Mouse (Mus musculus) thymus, adult 2 months (tissue): ENCODE results near the gene Kctd21. TPM values are rescaled to one million over a fixed set of nuclear protein-coding genes. Genes with fewer than 3 reads are reported as not detected.

Experiments
- DNase-seq: peaks from one replicate; pipeline ENCODE4 v3.0.0; 2021
- H3K27ac ChIP-seq: fragments of 200-500 bp; 2 replicates; pipeline ENCODE4 v1.5.1; 2012; ENCODE audit warnings: low read length, control low read depth; ENCODE audit not compliant: control insufficient read depth, insufficient read depth
- H3K27me3 ChIP-seq: fragments of 200-500 bp; 2 replicates; pipeline ENCODE4 v1.6.1; 2012; ENCODE audit warnings: mild to moderate bottlenecking, low read length, moderate library complexity, mixed read lengths; ENCODE audit not compliant: control insufficient read depth, insufficient read depth
- H3K36me3 ChIP-seq: fragments of 200-500 bp; 2 replicates; pipeline ENCODE4 v1.6.1; 2012; ENCODE audit warnings: mild to moderate bottlenecking, low read length, moderate library complexity; ENCODE audit not compliant: control insufficient read depth, insufficient read depth
- H3K4me1 ChIP-seq: fragments of 200-500 bp; replicated peaks from 2 replicates; pipeline ENCODE4 v1.6.1; 2012; ENCODE audit warnings: low read length; ENCODE audit not compliant: control insufficient read depth, insufficient read depth
- H3K4me3 ChIP-seq: fragments of 200-500 bp; 2 replicates; pipeline ENCODE4 v1.5.1; 2012; ENCODE audit warnings: mild to moderate bottlenecking, low read length, control low read depth, moderate library complexity; ENCODE audit not compliant: control insufficient read depth, insufficient read depth
- CTCF ChIP-seq: fragments of 200-500 bp; IDR thresholded peaks from 2 replicates; pipeline ENCODE4 v1.5.1; 2012; ENCODE audit warnings: mild to moderate bottlenecking, control low read depth, low read length, moderate library complexity, borderline replicate concordance; ENCODE audit not compliant: control insufficient read depth, poor library complexity, insufficient read depth; ENCODE audit errors: extremely low read depth
- POLR2A ChIP-seq: fragments of 200-500 bp; IDR thresholded peaks from 2 replicates; pipeline ENCODE4 v1.6.1; 2012; ENCODE audit warnings: mild to moderate bottlenecking, low read length, control low read depth, moderate library complexity; ENCODE audit not compliant: control insufficient read depth, poor library complexity, insufficient read depth; ENCODE audit errors: extremely low read depth
- WGBS: fragments of 180-500 bp; shearing (Covaris S2); methylation state at CpG from one replicate; pipeline ENCODE4 v1.1.7; 2018; 5-methylcytosine and 5-hydroxymethylcytosine counted together
- polyA plus RNA-seq: library from polyadenylated mRNA; depleted of rRNA; stranded (reverse); fragments of >200 nt; gene quantifications from 2 replicates; pipeline ENCODE4 v1.2.3, GENCODE M21; 2012

Gene Kctd21
- polyA plus RNA-seq, 1 experiment: 4.3 TPM

DNA sequence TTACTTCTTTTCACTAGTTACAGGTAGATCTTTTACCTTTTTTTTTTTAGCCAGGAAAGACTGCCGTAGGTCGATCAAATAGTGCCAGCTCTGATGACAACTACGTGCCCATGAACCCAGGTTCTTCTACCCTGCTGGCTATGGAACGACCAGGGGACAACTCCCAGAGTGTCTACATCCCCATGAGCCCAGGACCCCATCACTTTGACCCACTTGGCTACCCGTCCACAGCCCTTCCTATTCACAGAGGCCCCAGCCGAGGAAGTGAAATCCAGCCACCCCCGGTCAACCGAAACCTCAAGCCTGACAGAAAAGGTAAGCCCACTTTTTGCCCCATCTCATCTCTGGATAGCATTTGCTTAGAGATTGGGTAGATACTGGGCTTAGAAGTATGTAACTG is 30.8 kb upstream of the Kctd21 start:
- Histone ChIP-seq H3K27ac (no peak overlapping the region), H3K27me3 (no peaks in the 10 kb centered on the region), H3K4me1 (no peaks in the 10 kb centered on the region), H3K36me3 (no peaks in the 10 kb centered on the region), H3K4me3 (no peak overlapping the region)
- no peak for TF ChIP-seq CTCF
- TF ChIP-seq POLR2A: no peak
- 92% methylated on average over 8 of the region's 8 CpGs for WGBS
- DNase-seq: no peak

DNA sequence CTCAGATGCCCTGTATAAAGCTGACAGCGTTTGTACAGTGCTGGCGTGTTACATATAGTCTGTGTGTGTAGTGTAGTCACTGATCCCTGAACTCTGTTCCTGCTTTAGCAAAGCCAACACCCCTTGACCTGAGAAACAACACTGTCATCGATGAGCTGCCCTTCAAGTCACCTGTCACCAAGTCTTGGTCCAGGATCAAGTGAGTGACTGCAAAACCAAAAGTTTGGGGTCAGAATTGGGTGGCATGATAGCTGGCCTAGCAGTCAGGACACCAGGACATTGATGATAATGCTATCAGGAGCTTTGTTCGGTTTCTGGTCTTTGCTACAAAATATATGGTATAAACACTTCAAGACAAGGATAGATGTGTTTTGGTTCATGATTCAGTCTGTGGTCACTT is 29.9 kb upstream of the Kctd21 start:
- H3K27me3 ChIP-seq: no peaks in the 10 kb centered on the region
- TF ChIP-seq CTCF: no peak
- no peak for TF ChIP-seq POLR2A
- no peaks in the 10 kb centered on the region for H3K4me1 ChIP-seq
- no peaks in the 10 kb centered on the region for H3K36me3 ChIP-seq
- WGBS: 96% methylated on average over 4 of the region's 4 CpGs
- DNase-seq: no peak
- H3K4me3 ChIP-seq: no peak overlapping the region
- H3K27ac ChIP-seq: no peak overlapping the region

DNA sequence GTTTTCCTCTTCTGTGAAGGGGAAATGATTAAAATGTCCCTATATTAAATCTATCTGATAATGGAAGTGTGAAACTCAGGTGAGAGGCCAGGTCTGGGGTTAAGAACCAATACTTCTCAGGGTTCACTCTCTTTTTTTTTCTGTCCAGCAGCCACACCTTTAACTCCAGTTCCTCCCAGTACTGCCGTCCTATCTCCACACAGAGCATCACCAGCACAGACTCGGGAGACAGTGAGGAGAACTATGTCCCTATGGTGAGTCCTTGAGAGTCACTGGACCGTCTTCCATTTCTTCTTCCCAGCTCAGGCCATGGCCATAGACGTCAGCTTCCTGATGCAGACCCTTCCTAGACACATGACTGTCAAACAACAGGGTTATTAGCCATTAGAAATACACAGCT is 29.3 kb upstream of the Kctd21 start:
- no peaks in the 10 kb centered on the region for H3K36me3 ChIP-seq
- no peak for DNase-seq
- no peak overlapping the region for H3K27ac ChIP-seq
- H3K4me1 ChIP-seq: no peaks in the 10 kb centered on the region
- no peaks in the 10 kb centered on the region for H3K27me3 ChIP-seq
- WGBS: 95% methylated on average over 4 of the region's 4 CpGs
- H3K4me3 ChIP-seq: no peak overlapping the region
- TF ChIP-seq CTCF (no peak), POLR2A (no peak)

DNA sequence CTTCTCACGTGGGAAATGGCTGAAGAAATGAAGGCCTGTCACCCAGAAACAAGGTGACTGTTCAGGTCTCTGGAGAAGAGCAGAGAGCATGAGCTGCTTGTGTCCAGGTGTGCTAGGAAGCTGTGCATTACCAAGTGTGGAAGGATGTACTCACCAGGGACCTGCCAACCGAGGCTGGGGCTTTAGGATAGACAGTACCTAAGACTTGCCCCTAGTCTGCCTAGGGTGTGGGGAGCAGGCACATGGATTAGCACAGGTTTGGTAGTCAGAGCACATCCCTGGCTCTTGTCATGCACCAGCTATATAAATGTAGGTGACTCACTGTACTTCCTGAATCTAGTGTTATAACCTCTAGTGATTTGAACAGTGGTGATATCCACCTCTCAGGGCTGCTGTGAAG is 28.5 kb upstream of the Kctd21 start:
- Histone ChIP-seq H3K27me3 (no peaks in the 10 kb centered on the region), H3K4me1 (no peaks in the 10 kb centered on the region), H3K27ac (no peak overlapping the region), H3K36me3 (no peaks in the 10 kb centered on the region), H3K4me3 (no peak overlapping the region)
- 92% methylated on average over 2 of the region's 2 CpGs for WGBS
- TF ChIP-seq CTCF (no peak), POLR2A (no peak)
- DNase-seq: no peak

DNA sequence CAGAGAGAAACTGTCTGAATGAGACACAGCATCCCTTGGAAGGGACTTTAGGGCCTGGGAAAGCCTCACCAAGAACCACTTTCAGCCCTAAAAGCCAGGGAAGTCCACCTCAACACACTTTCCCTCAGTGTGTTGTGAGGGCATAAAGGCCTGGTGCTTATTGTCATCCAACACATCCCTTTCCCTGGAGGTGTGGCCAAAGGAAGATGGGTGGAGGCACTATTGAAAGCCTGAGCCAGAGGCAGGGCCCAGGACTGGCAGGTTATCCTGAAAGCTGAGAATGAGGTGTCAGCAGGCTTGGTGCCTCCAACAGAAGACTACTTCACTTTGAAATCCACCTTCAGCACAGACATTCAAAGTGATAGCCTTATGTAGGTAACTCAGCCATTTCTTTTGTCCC is 27.7 kb upstream of the Kctd21 start:
- H3K27ac ChIP-seq: no peak overlapping the region
- no peaks in the 10 kb centered on the region for H3K4me1 ChIP-seq
- H3K36me3 ChIP-seq: no peaks in the 10 kb centered on the region
- no peak for TF ChIP-seq CTCF
- no peak for TF ChIP-seq POLR2A
- no peaks in the 10 kb centered on the region for H3K27me3 ChIP-seq
- no peak for DNase-seq
- H3K4me3 ChIP-seq: no peak overlapping the region

DNA sequence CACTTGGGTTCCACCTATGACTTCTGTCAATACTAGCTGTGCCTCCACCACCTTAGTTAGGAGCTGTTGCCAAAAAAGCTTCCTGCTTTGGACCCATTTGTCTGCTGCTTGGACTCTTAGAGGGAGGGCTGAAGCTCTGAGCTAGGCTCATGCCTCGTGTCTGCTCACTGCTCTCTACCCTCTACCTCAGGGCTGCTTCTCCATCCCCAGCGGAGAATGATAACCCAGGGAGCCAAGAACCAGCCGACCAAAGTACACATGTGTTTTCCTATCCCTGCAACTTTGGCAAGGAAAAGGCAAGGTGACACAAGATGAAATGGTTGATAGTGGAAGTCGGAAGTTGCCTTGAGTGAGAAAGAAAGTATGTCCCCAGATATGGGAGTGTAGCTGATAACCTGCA is 26.9 kb upstream of the Kctd21 start:
- DNase-seq: no peak
- H3K27ac ChIP-seq: no peak overlapping the region
- H3K4me3 ChIP-seq: no peak overlapping the region
- no peak for TF ChIP-seq CTCF
- TF ChIP-seq POLR2A: no peak
- H3K4me1 ChIP-seq: no peaks in the 10 kb centered on the region
- no peaks in the 10 kb centered on the region for H3K36me3 ChIP-seq
- WGBS: 91% methylated on average over 4 of the region's 4 CpGs
- no peaks in the 10 kb centered on the region for H3K27me3 ChIP-seq

DNA sequence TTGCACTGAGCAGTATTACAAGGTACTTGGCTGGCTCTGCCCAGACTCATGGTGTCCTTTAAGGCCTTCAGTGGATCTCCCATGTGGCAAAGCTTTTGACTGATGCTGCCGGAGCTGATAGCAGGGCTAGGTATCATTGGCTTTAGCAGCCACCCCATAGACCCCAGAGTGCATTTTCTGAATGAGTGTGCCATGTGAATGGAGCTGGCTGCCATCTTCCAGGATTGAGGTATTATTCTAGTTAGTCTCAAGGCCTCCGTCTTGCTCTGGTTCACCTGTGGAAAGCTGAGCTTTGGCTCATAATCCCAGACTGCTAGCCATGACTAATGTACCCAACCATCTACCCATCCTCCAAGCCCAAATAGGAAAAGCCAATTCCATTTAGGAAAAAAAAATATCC is 25.3 kb upstream of the Kctd21 start:
- no peaks in the 10 kb centered on the region for H3K4me1 ChIP-seq
- WGBS: 100% methylated on average over 2 of the region's 2 CpGs
- H3K4me3 ChIP-seq: no peak overlapping the region
- H3K27me3 ChIP-seq: no peaks in the 10 kb centered on the region
- TF ChIP-seq CTCF (no peak), POLR2A (no peak)
- no peak overlapping the region for H3K27ac ChIP-seq
- no peak for DNase-seq
- no peaks in the 10 kb centered on the region for H3K36me3 ChIP-seq

DNA sequence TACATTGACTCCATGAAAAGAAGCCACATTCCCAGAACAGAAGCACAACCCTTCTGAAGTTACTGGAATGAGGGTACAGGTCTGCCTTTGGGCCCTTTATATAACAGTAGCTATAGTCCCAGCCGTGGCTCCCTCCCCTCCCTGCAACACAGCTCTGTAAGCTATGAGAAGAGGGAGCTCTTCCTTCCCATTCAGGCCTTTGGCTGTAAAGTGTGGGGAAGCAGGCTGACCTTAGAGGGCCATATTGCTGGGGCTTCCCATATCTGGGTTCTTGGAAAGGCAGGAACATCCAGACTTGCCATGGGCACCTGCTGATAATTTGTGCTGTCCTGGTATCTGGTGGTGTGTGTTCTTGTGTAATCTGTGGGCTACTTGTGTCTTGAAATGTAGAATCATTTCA is 24.6 kb upstream of the Kctd21 start:
- DNase-seq: no peak
- Histone ChIP-seq H3K4me3 (no peak overlapping the region), H3K4me1 (no peaks in the 10 kb centered on the region), H3K36me3 (no peaks in the 10 kb centered on the region), H3K27me3 (no peaks in the 10 kb centered on the region), H3K27ac (no peak overlapping the region)
- 86% methylated on average over 1 of the region's 1 CpGs for WGBS
- TF ChIP-seq CTCF (no peak), POLR2A (no peak)
